Mouse (Mus musculus) spleen, adult 12 weeks (tissue): ENCODE data around the gene Ptgis.

Source experiments
- DNase-seq: peaks from one replicate; pipeline ENCODE4 v3.0.0; 2022; ENCODE audit warnings: low spot score

The Ptgis gene

GRCm38 (mm10) chr2:167240008-167240964, at the start of gene Ptgis:
Gene Ptgis (minus strand): TSS chr2:167240604.
- DNase-seq = no peak

DNA sequence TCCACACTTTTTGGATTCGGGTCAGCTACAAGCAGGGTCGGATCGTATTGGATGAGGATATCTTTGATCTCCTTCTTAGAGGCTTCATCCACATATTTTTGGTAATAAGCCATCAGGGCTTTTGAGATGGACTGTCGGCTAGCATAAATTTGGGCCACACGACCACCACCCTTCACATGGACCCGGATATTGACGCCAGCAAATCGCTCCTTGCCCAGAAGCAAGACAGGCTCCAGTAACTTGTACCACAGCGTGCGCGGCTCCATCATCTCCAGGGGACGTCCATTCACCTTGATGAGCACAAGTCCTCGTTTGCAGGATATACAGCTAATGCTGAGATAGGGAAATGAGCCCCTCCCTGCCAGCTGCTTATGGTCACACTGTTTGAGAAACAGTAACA, 41.1 kb upstream of the Ptgis start:
- no peak for DNase-seq

GRCm38 (mm10) chr2:167280986-167281310, 40.5 kb upstream of the Ptgis start:
- no peak for DNase-seq

GRCm38 (mm10) chr2:167280090-167280985, 39.9 kb upstream of the Ptgis start:
- DNase-seq = peak; percentile 51

DNA sequence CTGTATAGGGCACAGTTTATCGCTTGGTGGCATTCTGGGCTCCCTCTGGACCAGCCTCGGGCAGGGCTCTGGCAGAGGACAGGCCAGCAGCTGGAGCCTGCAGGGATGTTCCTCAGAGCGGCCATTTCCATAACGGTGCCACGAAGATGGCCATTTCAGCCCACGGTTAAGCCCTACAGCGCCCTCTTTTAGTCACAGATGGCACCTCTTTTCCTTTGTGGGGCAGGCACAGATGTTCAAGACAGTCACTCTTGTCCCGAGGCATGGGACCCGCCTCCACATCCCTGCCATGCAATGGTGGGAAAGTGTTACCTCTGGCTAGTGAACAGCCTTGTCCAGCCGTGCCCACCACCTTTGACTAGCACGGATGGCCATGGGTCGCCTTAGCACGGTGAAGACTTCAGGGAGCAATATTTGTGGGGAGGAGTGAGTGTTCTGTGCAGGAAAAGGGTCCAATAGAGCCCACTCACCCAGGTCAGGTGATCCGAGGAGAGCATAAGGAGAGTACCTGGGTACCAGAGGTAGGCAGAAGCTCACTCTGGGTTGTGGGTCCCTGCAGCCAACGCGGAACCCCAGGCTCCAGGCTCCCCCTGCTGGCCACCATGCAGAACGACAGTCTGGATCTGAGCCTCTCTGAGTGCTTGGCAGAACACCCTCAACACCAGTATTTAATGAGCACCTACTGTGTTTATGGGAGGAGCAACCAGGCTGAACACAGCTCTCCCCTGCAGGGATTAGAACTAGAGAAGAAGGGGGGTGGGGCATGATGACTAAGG, 38.5 kb upstream of the Ptgis start:
- DNase-seq = no peak

DNA sequence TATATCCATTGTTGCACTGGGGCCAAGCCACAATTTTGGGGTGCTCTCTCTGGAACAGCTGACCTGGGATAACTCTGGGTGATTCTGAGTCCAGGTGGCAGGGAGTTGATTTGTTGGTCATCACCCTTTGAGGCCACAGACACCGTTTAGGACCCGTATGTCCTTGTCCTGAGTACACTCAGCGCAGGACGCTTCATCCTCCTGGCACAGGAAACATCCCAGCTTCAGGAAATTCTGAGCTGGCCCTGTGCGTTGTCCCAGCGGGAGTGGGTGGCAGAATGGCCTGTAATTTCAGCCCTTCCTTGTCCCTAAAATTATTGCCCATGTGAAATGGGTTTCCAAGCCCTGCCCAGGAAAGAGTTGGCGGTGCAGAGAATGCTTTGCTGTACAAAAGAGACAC, 37.6 kb upstream of the Ptgis start:
- DNase-seq = no peak

- DNase-seq = no peak
Measured at GRCm38 (mm10) chr2:167277026-167277425, 36.6 kb upstream of the Ptgis start.

GRCm38 (mm10) chr2:167275856-167276255, 35.5 kb upstream of the Ptgis start:
- no peak for DNase-seq

GRCm38 (mm10) chr2:167274713-167275465, 34.5 kb upstream of the Ptgis start:
- DNase-seq = no peak

GRCm38 (mm10) chr2:167273206-167273740, 32.9 kb upstream of the Ptgis start:
- no peak for DNase-seq

GRCm38 (mm10) chr2:167272706-167273105, 32.3 kb upstream of the Ptgis start:
- DNase-seq = no peak

DNA sequence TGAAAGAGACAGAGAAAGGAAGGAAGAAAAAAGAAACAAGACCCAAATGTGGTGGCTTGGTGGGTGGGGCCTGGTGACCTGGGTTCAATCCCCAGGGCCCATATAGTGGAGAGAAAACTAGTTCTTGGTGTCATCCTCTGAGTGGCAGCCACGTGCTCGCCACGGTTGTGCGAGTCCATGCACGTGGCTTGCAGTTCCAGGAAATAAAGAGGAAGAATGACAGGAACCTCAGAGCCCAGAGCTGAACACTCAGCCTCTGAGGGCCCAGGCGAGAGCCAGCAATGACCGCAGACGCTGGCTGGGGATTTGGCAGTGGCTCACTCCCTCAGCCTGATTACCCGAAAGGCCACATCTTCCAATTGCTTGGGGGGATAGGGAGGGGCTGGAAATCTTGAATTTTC, 30.7 kb upstream of the Ptgis start:
- no peak for DNase-seq

DNA sequence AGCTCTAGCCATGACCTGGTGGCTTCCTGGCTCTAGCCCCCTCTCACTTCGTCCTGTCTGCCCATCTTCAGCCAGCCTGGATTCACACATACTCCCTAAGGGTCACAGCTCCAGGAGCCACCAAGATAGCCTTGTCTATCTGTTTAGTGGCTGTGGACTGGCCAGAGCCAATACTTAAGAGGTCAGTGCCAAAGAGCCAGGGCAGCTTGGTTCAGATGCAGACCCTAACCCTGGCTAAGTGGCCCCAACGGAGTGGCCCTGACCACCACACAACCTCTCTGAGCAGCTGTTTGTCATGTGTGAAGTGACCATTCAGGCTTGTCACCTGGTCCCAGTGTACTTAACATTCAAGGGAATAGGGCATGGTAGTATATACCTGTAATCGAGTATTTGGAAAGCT, 30.1 kb upstream of the Ptgis start:
- no peak for DNase-seq

- DNase-seq = no peak
Measured at GRCm38 (mm10) chr2:167268721-167269120, 28.3 kb upstream of the Ptgis start.

- DNase-seq = no peak
Measured at GRCm38 (mm10) chr2:167268411-167268690, 27.9 kb upstream of the Ptgis start.

- DNase-seq = no peak
Measured at GRCm38 (mm10) chr2:167267531-167268410, 27.4 kb upstream of the Ptgis start.

- DNase-seq = no peak
Measured at GRCm38 (mm10) chr2:167266231-167266630, 25.8 kb upstream of the Ptgis start.

- no peak for DNase-seq
Measured at GRCm38 (mm10) chr2:167265806-167266205, 25.4 kb upstream of the Ptgis start.

DNA sequence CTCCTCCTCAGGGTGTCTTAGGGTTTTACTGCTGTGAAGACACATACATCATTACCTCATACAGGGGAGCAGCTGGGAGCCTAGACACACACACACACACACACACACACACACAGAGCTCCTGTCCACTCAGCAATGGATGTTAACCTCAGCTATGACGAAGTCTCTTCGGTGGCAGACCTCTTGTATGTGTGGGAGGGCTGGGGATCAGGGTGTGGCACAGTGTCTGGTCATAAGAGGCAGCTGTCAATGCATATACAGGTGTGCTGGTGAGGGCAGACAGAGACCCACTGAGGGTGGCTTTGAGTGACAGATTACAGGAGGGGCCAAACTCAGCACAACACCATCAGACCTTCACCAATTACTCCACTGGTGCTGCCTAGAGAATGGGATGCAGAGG, 24.6 kb upstream of the Ptgis start:
- DNase-seq = no peak

DNA sequence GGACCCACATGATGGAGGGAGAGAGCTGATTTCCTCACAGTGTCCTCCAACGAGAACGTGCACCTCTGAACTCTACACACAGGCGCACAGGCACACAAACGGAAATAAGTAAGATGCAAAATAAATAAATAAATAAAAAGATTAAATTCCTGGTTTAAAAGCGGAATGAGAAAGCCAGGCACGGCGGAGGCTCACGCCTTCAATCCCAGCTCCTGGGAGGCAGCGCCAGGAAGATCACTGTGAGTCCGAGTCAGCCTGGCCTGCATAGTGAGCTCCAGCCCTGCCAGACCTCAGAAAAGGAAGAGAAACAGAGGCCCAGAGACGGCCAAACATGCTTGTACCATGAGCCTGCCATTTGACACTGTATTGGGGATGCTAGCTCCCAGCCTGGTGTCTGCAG, 23.5 kb upstream of the Ptgis start:
- no peak for DNase-seq
